Mouse (Mus musculus) right cerebral cortex, postnatal 10 days (tissue): Measurements from ENCODE around the gene Pigc.

Experiments used
- DNase-seq, 2 experiments: peaks; one replicate each; pipeline ENCODE4 v3.0.0; 2021; ENCODE audit warnings: low spot score in 2 of 2

Pigc gene

GRCm38 (mm10) chr1:162008208-162008607, 39.2 kb downstream of the Pigc start:
- no peak for DNase-seq

DNA sequence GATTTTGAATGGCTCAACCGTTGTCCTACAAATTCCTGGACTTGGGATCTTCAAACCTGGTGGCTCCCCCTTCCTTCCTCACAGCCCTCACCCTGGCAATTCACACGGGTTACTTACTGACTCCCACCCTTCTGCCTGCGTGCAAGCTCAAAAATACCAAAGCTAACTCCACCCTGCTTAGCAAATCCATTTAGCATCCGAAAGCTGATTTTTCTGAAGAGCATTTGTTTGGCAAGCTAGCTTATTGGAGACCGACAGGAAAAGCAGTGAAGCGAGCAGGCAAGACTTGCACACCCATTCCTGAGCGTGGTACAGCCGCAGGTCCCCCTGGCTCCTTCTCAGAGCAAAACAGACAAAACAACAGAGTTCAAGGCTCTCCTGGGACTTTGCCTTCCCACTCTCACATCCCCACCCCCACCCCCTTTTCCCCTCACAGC, 39.7 kb downstream of the Pigc start:
- no peak for DNase-seq

DNA sequence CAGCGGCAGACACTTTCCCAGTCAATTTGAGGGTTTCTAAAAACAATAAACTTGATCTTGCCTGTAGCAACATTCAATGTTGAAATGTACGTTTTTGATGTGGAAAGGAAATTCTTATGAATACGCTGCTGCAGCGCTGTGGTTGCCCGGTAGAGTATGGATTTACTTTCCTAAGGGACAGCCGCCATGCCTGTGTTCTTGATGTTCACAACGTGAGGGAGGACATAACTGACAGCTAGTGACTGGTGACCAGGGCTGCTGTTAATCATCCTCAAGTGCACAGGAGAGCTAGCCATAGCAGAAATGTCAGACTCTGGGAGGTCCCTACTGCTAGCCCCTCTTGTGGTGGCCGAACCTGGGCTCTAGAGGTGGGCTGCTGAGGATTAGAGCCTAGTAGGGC, 40.1 kb downstream of the Pigc start:
- no peak for DNase-seq

- no peak for DNase-seq
Observed at GRCm38 (mm10) chr1:162011523-162012245, 42.7 kb downstream of the Pigc start.

DNA sequence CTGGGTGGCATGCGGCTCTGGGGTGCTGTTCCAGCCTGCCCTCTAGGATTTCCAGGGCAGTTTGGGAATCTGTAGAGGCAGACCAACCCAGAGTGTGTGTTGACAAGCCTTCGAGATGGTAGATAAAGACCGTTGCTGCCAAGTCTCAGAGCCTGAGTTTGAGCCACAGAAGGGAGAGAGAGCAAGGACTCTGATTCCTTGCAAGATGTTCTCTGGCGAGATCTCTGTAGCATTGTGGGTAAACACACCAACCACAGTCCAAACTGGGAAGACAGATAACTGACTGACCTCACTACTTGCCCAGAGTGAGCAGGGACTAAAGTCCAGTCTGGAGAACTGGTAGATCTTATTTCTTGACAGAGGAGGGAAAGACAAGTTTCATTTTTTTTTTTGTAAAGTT, 44.6 kb downstream of the Pigc start:
- DNase-seq = no peak

- no peak for DNase-seq
Observed at GRCm38 (mm10) chr1:162015247-162015862, 46.4 kb downstream of the Pigc start.

- no peak for DNase-seq
Observed at GRCm38 (mm10) chr1:162016982-162017381, 48.0 kb downstream of the Pigc start.

GRCm38 (mm10) chr1:162017975-162018600, 49.1 kb downstream of the Pigc start:
- DNase-seq = no peak

- no peak for DNase-seq
Observed at GRCm38 (mm10) chr1:162018601-162018977, 49.6 kb downstream of the Pigc start.

DNA sequence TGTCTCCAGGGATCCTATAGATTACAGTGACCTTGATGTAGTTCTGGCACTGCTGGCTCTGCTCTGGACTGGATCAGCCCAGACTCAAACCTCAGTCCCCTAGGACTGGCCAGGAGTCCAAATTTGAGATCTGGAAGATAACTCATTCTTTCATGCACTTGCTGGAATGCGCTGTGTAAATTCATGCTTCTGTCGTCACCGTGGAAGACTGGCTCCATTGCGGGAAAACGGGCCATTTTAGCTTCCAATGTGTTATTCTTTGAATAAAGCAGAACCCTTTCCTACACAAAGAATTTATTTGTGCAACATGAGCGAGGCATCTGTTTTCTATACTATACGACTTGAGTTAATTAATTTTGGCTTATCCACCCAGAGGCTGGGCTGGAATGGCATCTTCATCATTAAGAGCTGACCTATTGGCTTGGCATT, 51.3 kb downstream of the Pigc start:
- DNase-seq = no peak

DNA sequence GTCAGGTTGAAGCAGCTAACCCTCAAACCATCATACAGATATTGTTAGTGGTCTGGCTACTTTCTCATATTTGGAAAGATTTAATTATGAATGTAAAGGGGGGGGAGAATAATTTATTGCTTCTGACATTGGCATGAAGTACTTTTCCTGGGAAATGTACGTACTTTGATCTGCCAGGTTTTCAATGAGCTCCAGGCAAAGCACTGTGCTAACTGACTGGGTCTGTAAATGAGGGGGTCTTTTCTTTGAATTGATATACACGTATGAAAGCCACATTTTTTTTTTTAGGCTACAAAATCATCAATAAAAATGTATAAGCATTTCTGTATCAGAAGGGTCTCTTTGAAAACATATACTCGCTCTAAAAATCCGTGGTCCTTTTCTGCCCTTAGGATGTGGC, 51.8 kb downstream of the Pigc start:
- no peak for DNase-seq
